Mouse (Mus musculus) cerebellum, adult 2 months (tissue): ENCODE measurements around the gene Olfr1212.

Experiments used
- CTCF ChIP-seq: fragments of 200-500 bp; IDR thresholded peaks from 2 replicates; pipeline ENCODE4 v1.5.1; 2011; ENCODE audit warnings: low read depth, mild to moderate bottlenecking, control low read depth, low read length, moderate library complexity, borderline replicate concordance; ENCODE audit not compliant: insufficient read depth
- POLR2A ChIP-seq: fragments of 200-500 bp; IDR thresholded peaks from 2 replicates; pipeline ENCODE4 v1.6.1; 2011; ENCODE audit warnings: low read length, control low read depth, borderline replicate concordance; ENCODE audit not compliant: insufficient read depth

- TF ChIP-seq CTCF (no peak), POLR2A (no peak)
These were observed 38.8 kb downstream of the Olfr1212 start, which contains the start of gene Olfr1214 for GRCm38 (mm10) chr2:88992553-88992952.
